Mouse (Mus musculus) embryonic fibroblast, embryonic 13.5 days (primary cell): Measurements from ENCODE around the gene Asb1. TPM values are rescaled to one million over a fixed set of nuclear protein-coding genes. Genes with fewer than 3 reads are reported as not detected.

ENCODE experiments used
- H3K27ac ChIP-seq: 2 replicates; pipeline ENCODE4 v1.5.1; 2012; ENCODE audit warnings: low read length, control low read depth, inconsistent platforms; ENCODE audit not compliant: insufficient read depth
- H3K4me1 ChIP-seq: 2 replicates; pipeline ENCODE4 v1.6.1; 2011; ENCODE audit warnings: low read length; ENCODE audit not compliant: control insufficient read depth, insufficient read depth
- H3K4me3 ChIP-seq: 2 replicates; pipeline ENCODE4 v1.5.1; 2011; ENCODE audit warnings: mild to moderate bottlenecking, control low read depth, low read length; ENCODE audit not compliant: insufficient read depth
- CTCF ChIP-seq: IDR thresholded peaks from 2 replicates; pipeline ENCODE4 v1.5.1; 2011; ENCODE audit warnings: mild to moderate bottlenecking, control low read depth, low read length, moderate library complexity, borderline replicate concordance; ENCODE audit not compliant: insufficient read depth
- POLR2A ChIP-seq: IDR thresholded peaks from 2 replicates; pipeline ENCODE4 v1.6.1; 2011; ENCODE audit warnings: low read depth, mild to moderate bottlenecking, control low read depth, low read length, moderate library complexity
- polyA plus RNA-seq: library from polyadenylated mRNA; stranded (reverse); fragments of >200 nt; gene quantifications from 2 replicates; pipeline ENCODE4 v1.2.4, GENCODE M21; 2011; ENCODE audit warnings: low read depth; ENCODE audit not compliant: missing spikeins, insufficient read length

The Asb1 gene
- polyA plus RNA-seq, 1 experiment, result 8.2 TPM

GRCm38 (mm10) chr1:91541042-91541592, 773 bp downstream of the Asb1 start:
- Histone ChIP-seq H3K27ac (no peak overlapping the region), H3K4me1 (no peaks in the 10 kb centered on the region), H3K4me3 (peak overlapping the region; percentile 74)
- TF ChIP-seq CTCF (no peak), POLR2A (no peak)

GRCm38 (mm10) chr1:91543974-91544373, 3.6 kb downstream of the Asb1 start:
- H3K4me1 ChIP-seq, result no peaks in the 10 kb centered on the region
- no peak overlapping the region for H3K4me3 ChIP-seq
- H3K27ac ChIP-seq, result no peak overlapping the region
- TF ChIP-seq CTCF (no peak), POLR2A (no peak)

GRCm38 (mm10) chr1:91545226-91545625, 4.9 kb downstream of the Asb1 start:
- TF ChIP-seq POLR2A (no peak), CTCF (no peak)
- H3K4me3 ChIP-seq, result no peak overlapping the region
- H3K4me1 ChIP-seq, result no peaks in the 10 kb centered on the region
- no peak overlapping the region for H3K27ac ChIP-seq

GRCm38 (mm10) chr1:91547567-91547966, 7.2 kb downstream of the Asb1 start:
- H3K27ac ChIP-seq, result no peak overlapping the region
- no peaks in the 10 kb centered on the region for H3K4me1 ChIP-seq
- no peak overlapping the region for H3K4me3 ChIP-seq
- TF ChIP-seq CTCF, result no peak
- TF ChIP-seq POLR2A, result no peak

GRCm38 (mm10) chr1:91549073-91549472, 8.7 kb downstream of the Asb1 start:
- no peak overlapping the region for H3K27ac ChIP-seq
- TF ChIP-seq CTCF (no peak), POLR2A (no peak)
- no peak overlapping the region for H3K4me3 ChIP-seq

DNA sequence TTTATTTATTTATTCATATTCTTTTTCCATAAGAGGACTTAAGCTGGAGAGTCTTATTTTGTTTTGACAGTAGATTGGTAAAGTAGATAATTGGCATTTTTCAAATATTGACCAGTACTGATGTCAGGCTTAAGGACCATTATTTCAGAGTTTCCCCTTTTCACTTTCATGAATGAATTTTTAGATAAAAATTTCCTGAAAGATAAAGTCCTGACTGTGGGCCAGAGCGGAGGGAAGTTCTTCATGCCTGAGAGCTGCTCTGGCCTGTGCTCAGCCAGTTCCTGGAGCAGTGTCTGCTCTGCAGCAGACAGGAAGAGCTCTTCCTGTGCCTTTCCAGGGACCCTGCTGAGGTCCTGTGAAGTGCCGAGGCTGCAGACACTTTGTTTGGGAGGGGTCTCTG, 16.8 kb downstream of the Asb1 start:
- no peak overlapping the region for H3K27ac ChIP-seq
- no peaks in the 10 kb centered on the region for H3K4me1 ChIP-seq
- no peak overlapping the region for H3K4me3 ChIP-seq
- no peak for TF ChIP-seq POLR2A
- no peak for TF ChIP-seq CTCF

More at GRCm38 (mm10) chr1:91549073-91549472, 8.7 kb downstream of the Asb1 start:
- no peaks in the 10 kb centered on the region for H3K4me1 ChIP-seq

DNA sequence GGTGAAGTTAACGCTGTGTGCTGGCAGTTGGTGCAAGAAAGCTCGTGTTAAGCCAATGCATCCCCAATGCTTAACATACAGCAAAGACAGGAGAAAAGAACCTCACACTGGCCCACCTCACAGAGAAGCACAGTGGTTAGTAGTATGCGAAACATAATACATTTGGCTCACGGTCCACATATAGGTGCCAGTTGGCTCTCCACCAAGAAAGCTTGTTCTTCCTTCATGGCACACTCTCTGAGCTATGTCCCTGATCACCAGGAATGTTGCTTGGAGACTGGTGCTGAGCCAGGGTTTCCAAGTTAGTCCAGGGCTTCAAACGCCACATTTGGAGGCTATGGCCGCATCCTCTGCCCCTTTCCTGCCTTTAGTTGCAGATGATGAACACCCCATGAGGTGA, 20.9 kb downstream of the Asb1 start:
- H3K4me1 ChIP-seq, result no peaks in the 10 kb centered on the region
- no peak overlapping the region for H3K4me3 ChIP-seq
- H3K27ac ChIP-seq, result no peak overlapping the region
- no peak for TF ChIP-seq POLR2A
- TF ChIP-seq CTCF, result no peak

DNA sequence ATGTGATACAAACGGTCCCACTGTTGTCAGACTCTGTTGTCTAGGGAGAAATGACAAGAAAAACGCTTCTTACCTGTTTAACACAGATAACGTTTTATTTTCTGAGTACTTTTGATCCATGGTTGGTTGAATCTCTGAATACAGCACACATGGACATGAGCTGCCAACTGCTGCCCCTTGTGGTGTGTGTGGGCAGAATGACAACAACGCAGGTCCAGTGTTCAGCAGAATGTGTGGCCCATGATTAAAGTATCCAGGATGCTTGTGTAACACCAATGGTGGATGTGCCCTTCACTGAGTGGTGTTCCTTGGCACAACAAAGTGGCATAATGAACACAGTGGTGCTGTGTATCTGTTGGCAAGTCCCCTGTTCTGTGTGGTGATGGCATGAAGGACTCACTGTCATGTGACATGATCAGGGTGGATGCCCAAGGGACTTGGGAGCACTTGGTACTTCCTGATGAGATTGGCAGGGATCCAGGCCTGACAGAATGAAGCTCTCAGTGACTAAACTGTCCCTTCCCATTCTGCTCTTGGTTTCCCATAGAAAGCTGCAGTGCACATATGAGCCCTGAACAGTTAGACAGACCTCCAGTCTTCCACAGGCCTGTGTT, 22.7 kb downstream of the Asb1 start:
- Histone ChIP-seq H3K27ac (no peak overlapping the region), H3K4me3 (no peak overlapping the region), H3K4me1 (no peaks in the 10 kb centered on the region)
- no peak for TF ChIP-seq POLR2A
- TF ChIP-seq CTCF, result no peak

GRCm38 (mm10) chr1:91564004-91564403, 23.7 kb downstream of the Asb1 start:
- Histone ChIP-seq H3K27ac (no peak overlapping the region), H3K4me1 (no peaks in the 10 kb centered on the region), H3K4me3 (no peak overlapping the region)
- TF ChIP-seq CTCF (no peak), POLR2A (no peak)

DNA sequence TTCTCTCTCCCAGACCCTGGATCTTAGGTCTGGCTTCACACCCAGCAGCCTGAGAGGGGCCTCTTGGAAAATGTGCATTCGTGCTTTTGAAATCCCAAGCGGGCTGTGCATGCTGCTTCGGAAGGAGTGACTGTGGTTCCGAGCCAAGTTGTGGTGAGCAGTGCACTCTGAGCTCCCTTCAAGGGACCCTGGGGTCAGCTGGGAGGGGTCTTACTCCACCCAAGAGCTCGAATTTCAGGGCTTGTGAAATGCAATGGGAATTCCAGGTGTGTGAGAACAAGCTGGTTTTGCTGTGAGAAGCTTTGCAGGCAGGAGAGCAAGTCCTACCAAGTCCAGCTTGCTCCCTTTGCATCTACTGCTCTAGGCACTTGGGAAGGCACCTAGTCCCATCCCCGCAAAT, 24.3 kb downstream of the Asb1 start:
- TF ChIP-seq POLR2A, result no peak
- TF ChIP-seq CTCF, result no peak
- Histone ChIP-seq H3K27ac (no peak overlapping the region), H3K4me3 (no peak overlapping the region), H3K4me1 (no peaks in the 10 kb centered on the region)

DNA sequence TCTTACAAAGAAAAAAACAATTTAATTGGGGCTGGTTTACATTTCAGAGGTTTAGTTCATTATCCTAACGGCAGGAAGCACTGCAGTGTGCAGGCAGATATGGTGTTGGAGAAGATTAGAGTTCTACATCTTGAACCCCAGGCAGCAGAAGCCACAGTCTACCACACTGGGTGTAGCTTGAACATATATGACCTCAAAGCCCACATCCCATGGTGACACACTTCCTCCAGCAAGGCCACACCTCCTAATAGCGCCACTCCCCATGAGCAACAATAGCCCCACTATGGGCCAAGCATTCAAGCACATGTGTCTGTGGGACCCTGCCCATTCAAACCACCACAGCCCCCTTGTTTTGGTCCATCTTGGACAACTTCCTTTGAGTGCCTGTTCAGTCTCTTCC, 26.9 kb downstream of the Asb1 start:
- no peaks in the 10 kb centered on the region for H3K4me1 ChIP-seq
- no peak overlapping the region for H3K4me3 ChIP-seq
- no peak for TF ChIP-seq POLR2A
- TF ChIP-seq CTCF, result no peak
- H3K27ac ChIP-seq, result no peak overlapping the region
